Mouse (Mus musculus) fat pad, adult 2 months (tissue): ENCODE results near the gene Csf3r.
"Not testable (repeated sequence)": the region's sequence is repeated elsewhere in the genome, so short reads cannot be mapped to it uniquely, and the experiment has no call there.

Experiments used
- DNase-seq: peaks from one replicate; pipeline ENCODE4 v3.0.0-alpha.2; 2011; ENCODE audit warnings: low read depth, low spot score; ENCODE audit errors: extremely low read depth

The Csf3r gene

GRCm38 (mm10) chr4:126024303-126024900 is at the start of gene Csf3r:
Gene Csf3r (plus strand): TSS chr4:126024550.
- DNase-seq, result no peak

- no peak for DNase-seq
Measured at GRCm38 (mm10) chr4:125977768-125978167, 46.6 kb upstream of the Csf3r start.

- DNase-seq, result no peak
Measured at GRCm38 (mm10) chr4:125983279-125983678, 41.1 kb upstream of the Csf3r start.

- not testable (repeated sequence) for DNase-seq
Measured at GRCm38 (mm10) chr4:125985703-125986102, 38.6 kb upstream of the Csf3r start.

- no peak for DNase-seq
Measured at GRCm38 (mm10) chr4:125987071-125987470, 37.3 kb upstream of the Csf3r start.

GRCm38 (mm10) chr4:125989061-125989460 is 35.3 kb upstream of the Csf3r start:
- no peak for DNase-seq

- no peak for DNase-seq
Measured at GRCm38 (mm10) chr4:125990143-125990542, 34.2 kb upstream of the Csf3r start.

GRCm38 (mm10) chr4:125992206-125992605 is 32.1 kb upstream of the Csf3r start:
- DNase-seq, result no peak

GRCm38 (mm10) chr4:125992906-125993305 is 31.4 kb upstream of the Csf3r start:
- DNase-seq, result no peak

- no peak for DNase-seq
Measured at GRCm38 (mm10) chr4:125996576-125996975, 27.8 kb upstream of the Csf3r start.

- no peak for DNase-seq
Measured at GRCm38 (mm10) chr4:125997826-125998225, 26.5 kb upstream of the Csf3r start.

- no peak for DNase-seq
Measured at GRCm38 (mm10) chr4:126001311-126002199, 22.8 kb upstream of the Csf3r start.

- DNase-seq, result no peak
Measured at GRCm38 (mm10) chr4:126017676-126018332, 6.5 kb upstream of the Csf3r start.

- no peak for DNase-seq
Measured at GRCm38 (mm10) chr4:126018966-126019538, 5.3 kb upstream of the Csf3r start.

GRCm38 (mm10) chr4:126025801-126026200 is 1.5 kb downstream of the Csf3r start:
- DNase-seq, result no peak

GRCm38 (mm10) chr4:126027980-126028379 is 3.6 kb downstream of the Csf3r start:
- DNase-seq, result no peak

GRCm38 (mm10) chr4:126029042-126029441 is 4.7 kb downstream of the Csf3r start:
- no peak for DNase-seq

- no peak for DNase-seq
Measured at GRCm38 (mm10) chr4:126030705-126031104, 6.4 kb downstream of the Csf3r start.

GRCm38 (mm10) chr4:126035413-126035812 is 11.1 kb downstream of the Csf3r start:
- DNase-seq, result no peak

- DNase-seq, result peak; percentile 54
Measured at GRCm38 (mm10) chr4:126046851-126047585, 22.7 kb downstream of the Csf3r start, which contains the start of gene Mrps15. Gene Mrps15 (plus strand): TSS chr4:126046925.

GRCm38 (mm10) chr4:126051617-126052016 is 27.3 kb downstream of the Csf3r start:
- peak; percentile 37 for DNase-seq
